Mouse (Mus musculus) liver, embryonic 15.5 days (tissue): ENCODE data around the gene Gm9758. TPM values are rescaled to one million over a fixed set of nuclear protein-coding genes. Genes with fewer than 3 reads are reported as not detected.
"Not testable (repeated sequence)": the region's sequence is repeated elsewhere in the genome, so short reads cannot be mapped to it uniquely, and the experiment has no call there.

Source experiments
- ATAC-seq: fragments of 200-750 bp; cut with Nextera tagmentation; 2 replicates; pipeline ENCODE4 v1.8.0; 2017; ENCODE audit warnings: moderate number of reproducible peaks, mild to moderate bottlenecking, moderate library complexity; ENCODE audit not compliant: insufficient read depth
- H3K27ac ChIP-seq: fragments of 300-500 bp; sonication (generic); replicated peaks from 2 replicates; pipeline ENCODE4 v1.5.1; 2015; ENCODE audit warnings: mild to moderate bottlenecking, inconsistent platforms
- H3K27me3 ChIP-seq: fragments of 300-500 bp; sonication (generic); 2 replicates; pipeline ENCODE4 v1.6.1; 2015; ENCODE audit warnings: mild to moderate bottlenecking, inconsistent platforms
- H3K36me3 ChIP-seq: fragments of 300-500 bp; sonication (generic); replicated peaks from 2 replicates; pipeline ENCODE4 v1.6.1; 2015; ENCODE audit warnings: moderate library complexity, mild to moderate bottlenecking, inconsistent platforms
- H3K4me1 ChIP-seq: fragments of 300-500 bp; sonication (generic); replicated peaks from 2 replicates; pipeline ENCODE4 v1.6.1; 2015; ENCODE audit warnings: inconsistent platforms
- H3K4me2 ChIP-seq: fragments of 300-500 bp; sonication (generic); 2 replicates; pipeline ENCODE4 v1.6.1; 2015; ENCODE audit warnings: moderate library complexity, mild to moderate bottlenecking, inconsistent platforms
- H3K4me3 ChIP-seq: fragments of 300-500 bp; sonication (generic); replicated peaks from 2 replicates; pipeline ENCODE4 v1.5.1; 2015; ENCODE audit warnings: mild to moderate bottlenecking, inconsistent platforms
- H3K9ac ChIP-seq: fragments of 300-500 bp; sonication (generic); 2 replicates; pipeline ENCODE4 v1.6.1; 2015; ENCODE audit warnings: moderate library complexity, mild to moderate bottlenecking, inconsistent platforms
- H3K9me3 ChIP-seq: fragments of 300-500 bp; sonication (generic); replicated peaks from 2 replicates; pipeline ENCODE4 v1.6.1; 2016; ENCODE audit warnings: inconsistent platforms
- WGBS: fragments of 180-500 bp; shearing (Covaris S2); methylation state at CpG from one replicate; pipeline ENCODE4 v1.1.7; 2015; ENCODE audit warnings: mixed read lengths; ENCODE audit not compliant: insufficient replicate concordance; 5-methylcytosine and 5-hydroxymethylcytosine counted together
- polyA plus RNA-seq: library from polyadenylated mRNA; unstranded; fragments of >200 nt; fragmentation: Nextera tagmentation; extraction: Ambion mirVana; gene quantifications from 2 replicates; pipeline ENCODE4 v1.2.1, GENCODE M21; 2015

Gm9758 gene
- polyA plus RNA-seq, result not detected in 2 replicates

- not testable (repeated sequence) for H3K9me3 ChIP-seq, H3K9ac ChIP-seq, H3K27ac ChIP-seq, H3K4me2 ChIP-seq, H3K27me3 ChIP-seq, H3K4me3 ChIP-seq, ATAC-seq, H3K4me1 ChIP-seq, H3K36me3 ChIP-seq
- 25% methylated on average over 1 of the region's 1 CpGs for WGBS
Measured at GRCm38 (mm10) chr5:14914799-14915198, at the start of gene Gm9758. Gm9758 (minus strand) TSS chr5:14914899.

- H3K4me2 ChIP-seq, H3K9me3 ChIP-seq, H3K36me3 ChIP-seq, H3K27ac ChIP-seq, H3K4me3 ChIP-seq, H3K27me3 ChIP-seq, ATAC-seq, H3K4me1 ChIP-seq, H3K9ac ChIP-seq: not testable (repeated sequence)
- WGBS, result 69% methylated on average over 13 of the region's 13 CpGs
Measured at GRCm38 (mm10) chr5:14963821-14964220, 49.1 kb upstream of the Gm9758 start.

- not testable (repeated sequence) for H3K9ac ChIP-seq, H3K4me3 ChIP-seq, H3K4me2 ChIP-seq, H3K27ac ChIP-seq, ATAC-seq, H3K4me1 ChIP-seq, H3K9me3 ChIP-seq, H3K36me3 ChIP-seq, H3K27me3 ChIP-seq
- WGBS, result 59% methylated on average over 4 of the region's 4 CpGs
Measured at GRCm38 (mm10) chr5:14961502-14961901, 46.8 kb upstream of the Gm9758 start.

DNA sequence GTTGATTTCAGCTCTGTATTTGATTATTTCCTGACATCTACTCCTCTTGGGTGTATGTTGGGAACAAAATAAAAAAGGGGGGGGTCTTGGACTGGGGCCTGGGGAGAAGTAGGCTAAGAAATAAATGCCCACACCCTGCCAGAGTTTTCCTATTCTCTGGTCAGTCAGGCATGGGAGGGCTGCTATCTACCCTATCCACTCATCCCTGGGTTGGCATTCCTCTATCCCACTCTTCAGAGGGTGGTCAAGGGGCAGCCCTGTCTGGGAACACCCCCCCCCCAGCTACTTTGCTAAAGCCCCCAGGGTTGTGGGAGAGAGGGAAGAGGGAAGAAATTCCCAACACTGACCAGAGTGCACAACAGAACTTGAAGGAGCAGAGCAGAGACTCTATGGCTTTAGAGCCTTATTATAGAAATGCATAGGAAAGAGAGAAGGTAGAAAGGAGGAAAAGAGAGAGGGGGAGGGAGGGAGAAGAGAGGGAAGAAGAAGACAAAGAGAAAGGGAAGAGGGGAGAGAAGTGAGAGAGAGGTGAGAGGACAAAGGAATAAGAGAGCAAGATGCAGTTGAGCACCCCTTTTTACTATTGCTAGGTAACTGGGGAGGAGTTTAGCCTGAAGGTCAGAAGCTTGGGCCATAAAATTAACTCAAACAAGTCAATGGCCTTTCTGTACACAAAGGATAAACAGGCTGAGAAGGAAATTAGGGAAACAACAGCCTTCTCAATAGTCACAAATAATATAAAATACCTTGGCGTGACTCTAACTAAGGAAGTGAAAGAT, 41.4 kb upstream of the Gm9758 start:
- H3K4me3 ChIP-seq, H3K4me1 ChIP-seq, ATAC-seq, H3K27me3 ChIP-seq, H3K27ac ChIP-seq, H3K9ac ChIP-seq, H3K36me3 ChIP-seq, H3K4me2 ChIP-seq, H3K9me3 ChIP-seq: not testable (repeated sequence)
- 67% methylated on average over 1 of the region's 1 CpGs for WGBS

- H3K36me3 ChIP-seq, H3K4me1 ChIP-seq, H3K4me3 ChIP-seq, ATAC-seq, H3K27me3 ChIP-seq, H3K4me2 ChIP-seq, H3K9ac ChIP-seq, H3K9me3 ChIP-seq, H3K27ac ChIP-seq: not testable (repeated sequence)
Measured at GRCm38 (mm10) chr5:14953587-14953986, 38.9 kb upstream of the Gm9758 start.

GRCm38 (mm10) chr5:14952749-14953148, 38.0 kb upstream of the Gm9758 start:
- not testable (repeated sequence) for H3K27ac ChIP-seq, H3K4me3 ChIP-seq, H3K27me3 ChIP-seq, H3K4me2 ChIP-seq, H3K9ac ChIP-seq, H3K9me3 ChIP-seq, H3K36me3 ChIP-seq, ATAC-seq, H3K4me1 ChIP-seq
- 38% methylated on average over 3 of the region's 3 CpGs for WGBS

DNA sequence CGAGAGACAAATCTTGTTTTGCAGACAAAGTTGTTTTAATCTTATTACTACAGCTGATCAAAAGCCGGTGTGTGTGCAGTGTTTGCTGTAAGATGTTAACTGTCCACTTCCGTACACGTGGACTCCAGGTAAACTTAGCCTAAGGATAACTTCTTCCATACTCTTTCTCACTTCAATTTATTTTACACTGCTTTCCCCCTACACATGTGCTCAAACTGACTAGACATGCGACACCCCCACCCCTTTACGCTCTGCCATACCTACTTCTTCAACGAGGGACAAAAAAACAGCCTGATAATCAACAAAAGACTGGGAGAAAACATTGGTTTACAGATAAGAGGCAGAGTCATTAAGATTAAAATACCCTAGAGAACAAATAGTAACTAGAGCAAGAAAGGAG, 37.1 kb upstream of the Gm9758 start:
- not testable (repeated sequence) for H3K4me1 ChIP-seq, H3K9me3 ChIP-seq, ATAC-seq, H3K4me3 ChIP-seq, H3K27me3 ChIP-seq, H3K4me2 ChIP-seq, H3K27ac ChIP-seq, H3K36me3 ChIP-seq, H3K9ac ChIP-seq
- 49% methylated on average over 7 of the region's 7 CpGs for WGBS

DNA sequence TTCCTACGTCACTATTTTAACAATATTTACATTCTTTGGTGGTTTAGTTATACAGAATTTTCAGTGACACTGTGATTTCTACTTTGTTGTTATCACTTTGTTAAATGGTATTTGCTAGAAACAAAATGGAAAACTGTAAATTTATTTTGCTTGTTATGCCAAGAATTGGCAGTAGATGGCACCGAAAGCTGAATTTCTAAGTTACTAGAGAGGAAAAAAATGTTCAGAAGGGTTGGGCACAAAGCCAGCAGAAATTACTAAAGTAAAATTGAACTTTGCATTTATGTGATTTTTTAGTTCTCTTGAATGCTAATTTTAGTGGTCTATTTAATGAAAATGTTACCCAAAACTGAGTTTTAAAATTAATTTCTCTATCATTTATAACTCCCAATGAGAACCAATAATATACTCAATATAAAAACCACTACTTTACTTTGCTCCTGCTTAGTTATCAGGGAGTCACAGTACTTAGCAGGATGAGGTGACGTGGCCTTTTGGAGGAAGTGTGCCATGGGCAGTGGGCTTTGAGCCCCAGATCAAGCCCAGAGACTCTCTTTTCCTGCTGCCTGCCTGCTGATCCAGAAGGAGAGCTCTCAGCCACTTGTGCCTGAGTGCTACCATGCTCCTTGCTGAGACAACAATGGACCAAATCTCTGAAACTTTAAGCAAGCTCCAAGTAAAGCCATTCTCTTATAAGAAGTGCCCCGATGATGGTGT, 32.9 kb upstream of the Gm9758 start:
- not testable (repeated sequence) for H3K9me3 ChIP-seq, H3K27me3 ChIP-seq, H3K9ac ChIP-seq, ATAC-seq, H3K4me2 ChIP-seq, H3K36me3 ChIP-seq, H3K4me1 ChIP-seq, H3K4me3 ChIP-seq, H3K27ac ChIP-seq
- WGBS, result 39% methylated on average over 4 of the region's 4 CpGs

DNA sequence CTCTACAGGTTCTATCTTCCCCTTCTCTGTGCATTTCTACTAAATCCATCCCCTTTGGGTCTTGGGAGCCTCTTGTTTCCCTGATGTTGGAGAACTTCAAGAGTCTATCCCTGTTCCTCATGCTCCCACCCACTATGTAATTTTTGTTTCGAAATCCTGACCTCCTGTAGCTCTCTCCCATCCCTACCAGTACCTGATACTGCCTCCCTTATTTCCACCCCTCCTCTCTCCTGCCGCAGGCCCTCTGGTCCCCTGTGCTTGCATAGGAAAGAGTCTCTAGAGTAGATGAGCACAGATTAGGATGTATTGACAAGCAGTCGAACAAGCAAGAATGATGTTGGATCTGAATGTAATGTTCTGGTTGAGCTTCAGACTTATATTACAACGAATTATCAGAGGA, 30.8 kb upstream of the Gm9758 start:
- not testable (repeated sequence) for H3K27me3 ChIP-seq, H3K27ac ChIP-seq, H3K4me2 ChIP-seq, ATAC-seq, H3K4me3 ChIP-seq, H3K36me3 ChIP-seq, H3K9ac ChIP-seq, H3K4me1 ChIP-seq, H3K9me3 ChIP-seq
- 39% methylated on average over 4 of the region's 4 CpGs for WGBS

- not testable (repeated sequence) for H3K9me3 ChIP-seq, H3K27ac ChIP-seq, ATAC-seq, H3K36me3 ChIP-seq, H3K27me3 ChIP-seq, H3K9ac ChIP-seq, H3K4me1 ChIP-seq, H3K4me2 ChIP-seq, H3K4me3 ChIP-seq
- WGBS, result 59% methylated on average over 1 of the region's 1 CpGs
Measured at GRCm38 (mm10) chr5:14941043-14941442, 26.3 kb upstream of the Gm9758 start.

- H3K9ac ChIP-seq, H3K36me3 ChIP-seq, H3K4me2 ChIP-seq, H3K4me3 ChIP-seq, ATAC-seq, H3K9me3 ChIP-seq, H3K4me1 ChIP-seq, H3K27ac ChIP-seq, H3K27me3 ChIP-seq: not testable (repeated sequence)
- 17% methylated on average over 1 of the region's 1 CpGs for WGBS
Measured at GRCm38 (mm10) chr5:14938329-14938728, 23.6 kb upstream of the Gm9758 start, which contains the start of gene Speer4e. Speer4e (minus strand) TSS chr5:14938429.
